ENCODE assay signal across 7 mouse cellular contexts in genomic region chr13:69631659-69632058, GRCm38 (mm10).
"Had no signal": no experiment of that assay in that cellular context is flagged by ENCODE, and none has a peak within 500 bp of the region (broad histone marks: within the 10 kb centered on the region; RNA-seq: fewer than 3 reads in every experiment).

No protein-coding gene starts in this region.

- H3K9me3 ChIP-seq: intestine, embryonic 15.5 days; limb, embryonic 15.5 days; midbrain, embryonic 13.5 days had no signal

- H3K27me3 ChIP-seq: intestine, embryonic 15.5 days; limb, embryonic 15.5 days; midbrain, embryonic 13.5 days had no signal

- ATAC-seq: intestine, embryonic 15.5 days; midbrain, embryonic 13.5 days had no signal

- H3K4me1 ChIP-seq: intestine, embryonic 15.5 days; limb, embryonic 15.5 days; midbrain, embryonic 13.5 days had no signal

- DNase-seq: right cerebral cortex, postnatal 14 days; thymus, adult 18-20 months; thymus, postnatal 14 days had no signal

- H3K9ac ChIP-seq: intestine, embryonic 15.5 days; limb, embryonic 15.5 days; liver, embryonic 14.5 days; midbrain, embryonic 13.5 days had no signal

- H3K27ac ChIP-seq: intestine, embryonic 15.5 days; limb, embryonic 15.5 days; liver, embryonic 14.5 days; midbrain, embryonic 13.5 days had no signal

- H3K4me2 ChIP-seq: intestine, embryonic 15.5 days; limb, embryonic 15.5 days; midbrain, embryonic 13.5 days had no signal

- H3K4me3 ChIP-seq: intestine, embryonic 15.5 days; limb, embryonic 15.5 days; midbrain, embryonic 13.5 days had no signal
